Mouse (Mus musculus): ENCODE data around the gene Sntg2. TPM values are rescaled to one million over a fixed set of nuclear protein-coding genes. Genes with fewer than 3 reads are reported as not detected.

Sntg2 gene
- total RNA-seq, 2 experiments from 2014 or later: 0.44 to 0.68 TPM

- intact Hi-C loops (cut with DNase I; ENCODE audit: low total_unique reads): no loop called here
- no peak for DNase-seq
Observed at GRCm38 (mm10) chr12:30216762-30217441, 156.3 kb downstream of the Sntg2 start.

GRCm38 (mm10) chr12:30214761-30215160, 158.4 kb downstream of the Sntg2 start:
- intact Hi-C loops (cut with DNase I; ENCODE audit: low total_unique reads): no loop called here
- DNase-seq: no peak

GRCm38 (mm10) chr12:30210388-30210787, 162.8 kb downstream of the Sntg2 start:
- intact Hi-C loops (cut with DNase I; ENCODE audit: low total_unique reads): no loop called here
- no peak for DNase-seq

- DNase-seq: no peak
- intact Hi-C loops (cut with DNase I; ENCODE audit: low total_unique reads): no loop called here
Observed at GRCm38 (mm10) chr12:30208527-30208926, 164.6 kb downstream of the Sntg2 start.

- no peak for DNase-seq
- intact Hi-C loops (cut with DNase I; ENCODE audit: low total_unique reads): no loop called here
Observed at GRCm38 (mm10) chr12:30208087-30208486, 165.1 kb downstream of the Sntg2 start.

- intact Hi-C loops (cut with DNase I; ENCODE audit: low total_unique reads): loop anchor here (5.0 kb wide), 2 partner anchors 163 to 368 kb away; no protein-coding TSS in a partner anchor
- no peak for DNase-seq
Observed at GRCm38 (mm10) chr12:30204457-30204856, 168.7 kb downstream of the Sntg2 start.

- intact Hi-C loops (cut with DNase I; ENCODE audit: low total_unique reads): loop anchor here (5.0 kb wide), 2 partner anchors 165 to 370 kb away; no protein-coding TSS in a partner anchor
- no peak for DNase-seq
Observed at GRCm38 (mm10) chr12:30202763-30203162, 170.4 kb downstream of the Sntg2 start.

GRCm38 (mm10) chr12:30201031-30201430, 172.1 kb downstream of the Sntg2 start:
- no peak for DNase-seq
- intact Hi-C loops (cut with DNase I; ENCODE audit: low total_unique reads): loop anchor here (5.0 kb wide), 2 partner anchors 166 to 371 kb away; no protein-coding TSS in a partner anchor

GRCm38 (mm10) chr12:30200621-30201020, 172.6 kb downstream of the Sntg2 start:
- intact Hi-C loops (cut with DNase I; ENCODE audit: low total_unique reads): loop anchor here (5.0 kb wide), 2 partner anchors 167 to 372 kb away; no protein-coding TSS in a partner anchor

GRCm38 (mm10) chr12:30199735-30200134, 173.4 kb downstream of the Sntg2 start:
- intact Hi-C loops (cut with DNase I; ENCODE audit: low total_unique reads): loop anchor here (5.0 kb wide), 2 partner anchors 168 to 373 kb away; no protein-coding TSS in a partner anchor
- DNase-seq: no peak

More at GRCm38 (mm10) chr12:30200621-30201020, 172.6 kb downstream of the Sntg2 start:
- no peak for DNase-seq

GRCm38 (mm10) chr12:30198250-30198649, 174.9 kb downstream of the Sntg2 start:
- DNase-seq: no peak
- intact Hi-C loops (cut with DNase I; ENCODE audit: low total_unique reads): no loop called here

- intact Hi-C loops (cut with DNase I; ENCODE audit: low total_unique reads): no loop called here
- no peak for DNase-seq
Observed at GRCm38 (mm10) chr12:30181721-30182120, 191.5 kb downstream of the Sntg2 start.

GRCm38 (mm10) chr12:30179623-30180022, 193.6 kb downstream of the Sntg2 start:
- intact Hi-C loops (cut with DNase I; ENCODE audit: low total_unique reads): no loop called here
- no peak for DNase-seq

- intact Hi-C loops (cut with DNase I; ENCODE audit: low total_unique reads): no loop called here
- no peak for DNase-seq
Observed at GRCm38 (mm10) chr12:30177966-30178365, 195.2 kb downstream of the Sntg2 start.

GRCm38 (mm10) chr12:30177529-30177928, 195.6 kb downstream of the Sntg2 start:
- no peak for DNase-seq
- intact Hi-C loops (cut with DNase I; ENCODE audit: low total_unique reads): no loop called here

GRCm38 (mm10) chr12:30168491-30168890, 204.7 kb downstream of the Sntg2 start:
- intact Hi-C loops (cut with DNase I; ENCODE audit: low total_unique reads): no loop called here
- DNase-seq: no peak

- DNase-seq: no peak
- intact Hi-C loops (cut with DNase I; ENCODE audit: low total_unique reads): no loop called here
Observed at GRCm38 (mm10) chr12:30164538-30164937, 208.6 kb downstream of the Sntg2 start.

GRCm38 (mm10) chr12:30164005-30164404, 209.2 kb downstream of the Sntg2 start:
- DNase-seq: no peak
- intact Hi-C loops (cut with DNase I; ENCODE audit: low total_unique reads): no loop called here

- DNase-seq: no peak
- intact Hi-C loops (cut with DNase I; ENCODE audit: low total_unique reads): no loop called here
Observed at GRCm38 (mm10) chr12:30161731-30162406, 211.3 kb downstream of the Sntg2 start.

- no peak for DNase-seq
- intact Hi-C loops (cut with DNase I; ENCODE audit: low total_unique reads): no loop called here
Observed at GRCm38 (mm10) chr12:30160475-30160874, 212.7 kb downstream of the Sntg2 start.

- DNase-seq: no peak
- intact Hi-C loops (cut with DNase I; ENCODE audit: low total_unique reads): no loop called here
Observed at GRCm38 (mm10) chr12:30159788-30160187, 213.4 kb downstream of the Sntg2 start.
